Mouse (Mus musculus) thymus, postnatal 36 days (tissue): ENCODE measurements around the gene Ambra1.

ENCODE experiments used
- DNase-seq, 2 experiments: peaks; one replicate each; pipeline ENCODE4 v3.0.0; 2022; ENCODE audit warnings: mixed read lengths in 2 of 2

Ambra1 gene

DNA sequence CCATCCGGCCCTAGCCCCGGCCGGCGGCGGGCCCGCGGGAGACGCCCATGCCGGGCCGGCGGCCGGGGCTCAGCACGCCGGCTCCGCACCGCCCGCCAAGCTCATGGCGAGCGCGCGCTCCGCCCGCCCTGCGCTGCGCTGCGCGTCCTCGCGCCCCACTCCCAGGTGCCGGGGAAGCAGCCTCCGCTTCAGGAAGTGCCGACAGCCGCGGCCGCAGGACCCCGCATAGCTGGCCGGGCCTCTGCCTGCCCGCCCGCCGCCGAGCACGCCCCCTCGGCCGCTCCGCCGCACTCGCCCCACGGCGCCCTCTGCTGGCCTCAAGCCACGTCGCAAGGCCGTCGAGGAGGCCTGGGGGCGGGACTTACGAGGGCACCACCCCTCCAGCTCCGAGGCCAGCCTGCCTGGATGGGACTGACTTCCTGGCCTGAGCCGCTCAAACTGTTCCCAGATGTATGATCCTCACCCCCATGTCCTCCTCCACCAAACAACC lies 233.6 kb downstream of the Ambra1 start:
- DNase-seq, result peak; percentile 94 to 97

DNA sequence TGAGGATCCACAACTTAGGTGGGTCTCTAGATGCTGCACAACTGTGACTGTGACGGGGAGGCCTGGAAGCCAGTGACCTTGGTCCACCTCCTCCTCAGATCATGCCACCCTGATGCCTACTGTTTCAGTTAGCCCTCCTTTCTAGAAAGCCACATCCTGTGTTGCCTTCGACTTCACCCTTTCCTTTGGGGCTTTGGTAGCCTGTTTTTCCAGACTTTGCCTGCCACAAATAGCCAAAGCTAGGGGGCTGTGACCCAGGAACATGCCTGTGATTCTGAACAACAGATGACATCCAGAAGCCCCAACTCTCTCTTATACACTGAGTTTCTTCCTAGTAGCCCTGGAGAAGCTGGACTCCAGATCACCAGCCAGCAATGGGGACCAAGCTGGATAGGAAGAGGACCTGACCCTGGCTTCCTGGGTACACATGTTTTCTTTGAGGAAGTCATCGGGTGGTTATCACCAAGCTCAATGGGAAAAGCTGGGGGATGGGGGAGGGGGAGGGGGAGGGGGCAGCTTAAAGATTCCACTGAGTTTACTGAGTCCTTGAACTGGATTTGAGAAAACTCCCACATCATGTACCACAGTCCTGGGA lies 234.8 kb downstream of the Ambra1 start:
- no peak for DNase-seq

DNA sequence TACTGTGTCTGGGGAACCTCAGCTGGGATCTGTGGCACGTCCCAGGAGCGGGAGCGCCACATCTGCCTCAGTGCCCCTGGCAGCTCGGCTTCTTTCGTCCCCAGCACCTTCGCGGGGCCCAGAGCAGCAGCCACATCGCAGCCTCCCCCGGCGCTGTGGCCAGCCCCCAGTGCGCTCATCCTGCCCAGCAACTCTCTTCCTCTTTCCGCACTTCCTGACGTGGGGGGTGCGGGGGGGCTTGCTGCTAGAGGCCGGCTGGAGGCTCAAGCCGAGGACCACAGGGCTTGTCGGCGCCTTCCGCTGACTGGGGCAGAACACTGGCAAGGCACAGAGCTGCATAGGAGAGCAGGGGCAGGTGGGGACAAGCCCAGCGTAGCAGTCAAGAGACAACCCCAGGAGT lies 235.5 kb downstream of the Ambra1 start:
- DNase-seq, result peak; percentile 47 to 69

DNA sequence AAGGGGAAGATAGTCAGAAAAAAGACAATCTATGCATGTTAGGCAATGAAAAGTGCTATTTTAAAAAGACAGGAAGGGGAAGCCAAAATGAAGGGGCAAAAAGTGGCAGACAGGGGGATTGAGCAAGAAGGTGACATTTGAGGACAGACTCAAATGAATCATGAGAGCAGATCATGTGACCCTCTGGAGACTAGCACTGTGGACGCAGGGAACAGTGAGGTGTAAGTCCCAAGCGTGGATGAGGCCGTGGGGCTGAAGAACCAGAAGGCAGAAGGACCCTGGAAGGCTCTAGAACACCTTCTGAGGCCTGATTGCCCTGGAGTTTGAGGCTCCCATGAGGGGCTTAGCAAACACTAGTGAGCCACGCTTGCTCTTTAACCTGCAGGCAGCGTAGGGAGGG lies 236.4 kb downstream of the Ambra1 start:
- DNase-seq, result no peak

DNA sequence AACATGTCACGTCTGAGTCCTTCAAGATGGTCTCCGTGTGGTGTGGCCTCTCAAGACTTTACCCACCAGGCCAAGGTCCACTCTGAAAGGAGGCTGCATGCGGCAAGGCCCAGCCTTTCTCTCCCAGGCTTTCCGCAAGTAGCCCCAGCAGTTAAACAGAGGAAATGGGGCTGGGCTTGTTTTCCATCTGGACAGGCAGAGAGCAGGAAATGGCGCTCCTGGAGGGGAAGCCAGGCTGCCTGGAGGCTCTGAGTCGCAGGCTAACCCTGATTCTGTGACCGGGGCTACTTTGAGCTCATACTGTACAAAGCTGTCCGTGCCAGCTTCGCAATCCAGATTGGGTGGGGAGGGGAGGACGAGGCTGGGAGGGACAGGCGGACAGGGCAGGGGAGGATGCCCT lies 238.0 kb downstream of the Ambra1 start:
- DNase-seq, result no peak
